Mouse (Mus musculus) forebrain, embryonic 15.5 days (tissue): Measurements from ENCODE around the gene Fgfr2. TPM values are rescaled to one million over a fixed set of nuclear protein-coding genes. Genes with fewer than 3 reads are reported as not detected.

Source experiments
- ATAC-seq: fragments of 200-750 bp; cut with Nextera tagmentation; replicated peaks from 2 replicates; pipeline ENCODE4 v1.8.0; 2017; ENCODE audit warnings: mild to moderate bottlenecking, moderate TSS enrichment, moderate library complexity
- H3K27ac ChIP-seq: fragments of 300-500 bp; sonication (generic); replicated peaks from 2 replicates; pipeline ENCODE4 v1.5.1; 2015; ENCODE audit warnings: mild to moderate bottlenecking, inconsistent platforms
- H3K27me3 ChIP-seq: fragments of 300-500 bp; sonication (generic); 2 replicates; pipeline ENCODE4 v1.6.1; 2015; ENCODE audit warnings: inconsistent platforms
- H3K36me3 ChIP-seq: fragments of 300-500 bp; sonication (generic); 2 replicates; pipeline ENCODE4 v1.6.1; 2015; ENCODE audit warnings: mild to moderate bottlenecking, inconsistent platforms
- H3K4me1 ChIP-seq: fragments of 300-500 bp; sonication (generic); 2 replicates; pipeline ENCODE4 v1.6.1; 2015; ENCODE audit warnings: inconsistent platforms
- H3K4me2 ChIP-seq: fragments of 300-500 bp; sonication (generic); replicated peaks from 2 replicates; pipeline ENCODE4 v1.6.1; 2015; ENCODE audit warnings: mild to moderate bottlenecking, inconsistent platforms
- H3K4me3 ChIP-seq: fragments of 300-500 bp; sonication (generic); 2 replicates; pipeline ENCODE4 v1.5.1; 2015; ENCODE audit warnings: mild to moderate bottlenecking, inconsistent platforms
- H3K9ac ChIP-seq: fragments of 300-500 bp; sonication (generic); replicated peaks from 2 replicates; pipeline ENCODE4 v1.6.1; 2015; ENCODE audit warnings: mild to moderate bottlenecking, inconsistent platforms
- H3K9me3 ChIP-seq: fragments of 300-500 bp; sonication (generic); 2 replicates; pipeline ENCODE4 v1.6.1; 2016; ENCODE audit warnings: inconsistent platforms
- WGBS: fragments of 180-500 bp; shearing (Covaris S2); methylation state at CpG from one replicate; pipeline ENCODE4 v1.1.7; 2015; ENCODE audit warnings: mixed read lengths; 5-methylcytosine and 5-hydroxymethylcytosine counted together
- polyA plus RNA-seq: library from polyadenylated mRNA; unstranded; fragments of >200 nt; fragmentation: Nextera tagmentation; extraction: Ambion mirVana; gene quantifications from 2 replicates; pipeline ENCODE4 v1.2.1, GENCODE M21; 2015

Gene Fgfr2
- polyA plus RNA-seq, 1 experiment from 2014 or later, result 48.1 TPM

- Histone ChIP-seq H3K9ac (no peak overlapping the region), H3K4me3 (no peak overlapping the region), H3K4me2 (no peak overlapping the region), H3K27ac (no peak overlapping the region), H3K9me3 (no peaks in the 10 kb centered on the region), H3K4me1 (no peaks in the 10 kb centered on the region), H3K27me3 (no peaks in the 10 kb centered on the region), H3K36me3 (0 out of 2 replicates have a peak, but pooled peaks cover 16% of the 10 kb centered on the region)
- 82% methylated on average over 5 of the region's 5 CpGs for WGBS
- no peak for ATAC-seq
These were observed 2949.2 kb downstream of the Fgfr2 start for GRCm38 (mm10) chr7:130173914-130174313.

- Histone ChIP-seq H3K9ac (no peak overlapping the region), H3K27me3 (no peaks in the 10 kb centered on the region), H3K4me3 (no peak overlapping the region), H3K4me1 (peaks cover 14% of the 10 kb centered on the region), H3K4me2 (no peak overlapping the region), H3K36me3 (0 out of 2 replicates have a peak, but pooled peaks cover 10% of the 10 kb centered on the region), H3K9me3 (no peaks in the 10 kb centered on the region), H3K27ac (no peak overlapping the region)
- no peak for ATAC-seq
- WGBS, result 89% methylated on average over 8 of the region's 8 CpGs
These were observed 2953.0 kb downstream of the Fgfr2 start for GRCm38 (mm10) chr7:130170144-130170543.

- Histone ChIP-seq H3K4me1 (peaks cover 14% of the 10 kb centered on the region), H3K27ac (no peak overlapping the region), H3K36me3 (0 out of 2 replicates have a peak, but pooled peaks cover 10% of the 10 kb centered on the region), H3K9ac (no peak overlapping the region), H3K27me3 (no peaks in the 10 kb centered on the region), H3K4me3 (no peak overlapping the region), H3K4me2 (no peak overlapping the region), H3K9me3 (no peaks in the 10 kb centered on the region)
- ATAC-seq, result no peak
- WGBS, result 21% methylated on average over 12 of the region's 12 CpGs
These were observed 2954.9 kb downstream of the Fgfr2 start for GRCm38 (mm10) chr7:130168296-130168695.

- 72% methylated on average over 5 of the region's 5 CpGs for WGBS
- ATAC-seq, result no peak; the same call in 1 of the 2 replicates
- Histone ChIP-seq H3K36me3 (0 out of 2 replicates have a peak, but pooled peaks cover 16% of the 10 kb centered on the region), H3K9me3 (no peaks in the 10 kb centered on the region), H3K4me2 (no peak overlapping the region), H3K27me3 (no peaks in the 10 kb centered on the region), H3K27ac (0 out of 2 replicates have a peak overlapping the region, but pooled peaks have one; percentile 1), H3K4me1 (peaks cover 14% of the 10 kb centered on the region), H3K4me3 (no peak overlapping the region), H3K9ac (no peak overlapping the region)
These were observed 2955.9 kb downstream of the Fgfr2 start for GRCm38 (mm10) chr7:130167261-130167660.

GRCm38 (mm10) chr7:130166190-130166589 lies 2957.0 kb downstream of the Fgfr2 start:
- no peak for ATAC-seq

GRCm38 (mm10) chr7:130165408-130165807 lies 2957.7 kb downstream of the Fgfr2 start:
- Histone ChIP-seq H3K27ac (no peak overlapping the region), H3K9me3 (no peaks in the 10 kb centered on the region), H3K4me1 (peaks cover 14% of the 10 kb centered on the region), H3K4me2 (no peak overlapping the region), H3K4me3 (no peak overlapping the region), H3K36me3 (0 out of 2 replicates have a peak, but pooled peaks cover 11% of the 10 kb centered on the region), H3K27me3 (no peaks in the 10 kb centered on the region), H3K9ac (no peak overlapping the region)
- ATAC-seq, result no peak
- 91% methylated on average over 3 of the region's 3 CpGs for WGBS

More at GRCm38 (mm10) chr7:130166190-130166589, 2957.0 kb downstream of the Fgfr2 start:
- Histone ChIP-seq H3K4me3 (no peak overlapping the region), H3K9ac (no peak overlapping the region), H3K9me3 (no peaks in the 10 kb centered on the region), H3K4me2 (no peak overlapping the region), H3K4me1 (peaks cover 14% of the 10 kb centered on the region), H3K27me3 (no peaks in the 10 kb centered on the region), H3K36me3 (0 out of 2 replicates have a peak, but pooled peaks cover 13% of the 10 kb centered on the region), H3K27ac (no peak overlapping the region)
- WGBS, result 17% methylated on average over 4 of the region's 4 CpGs

- ATAC-seq, result no peak
- Histone ChIP-seq H3K27ac (no peak overlapping the region), H3K27me3 (no peaks in the 10 kb centered on the region), H3K4me2 (no peak overlapping the region), H3K4me3 (no peak overlapping the region), H3K9ac (no peak overlapping the region), H3K36me3 (0 out of 2 replicates have a peak, but pooled peaks cover 5% of the 10 kb centered on the region), H3K4me1 (peaks cover 10% of the 10 kb centered on the region), H3K9me3 (no peaks in the 10 kb centered on the region)
- WGBS, result 83% methylated on average over 6 of the region's 6 CpGs
These were observed 2960.4 kb downstream of the Fgfr2 start for GRCm38 (mm10) chr7:130162718-130163117.

GRCm38 (mm10) chr7:130161581-130161980 lies 2961.6 kb downstream of the Fgfr2 start:
- H3K4me1 ChIP-seq, result peaks cover 6% of the 10 kb centered on the region
- no peak for ATAC-seq
- WGBS, result 78% methylated on average over 5 of the region's 5 CpGs

GRCm38 (mm10) chr7:130158845-130159244 lies 2964.3 kb downstream of the Fgfr2 start:
- no peak for ATAC-seq

More at GRCm38 (mm10) chr7:130161581-130161980, 2961.6 kb downstream of the Fgfr2 start:
- Histone ChIP-seq H3K9me3 (no peaks in the 10 kb centered on the region), H3K27me3 (no peaks in the 10 kb centered on the region), H3K36me3 (0 out of 2 replicates have a peak, but pooled peaks cover 5% of the 10 kb centered on the region), H3K4me3 (no peak overlapping the region), H3K9ac (no peak overlapping the region), H3K4me2 (no peak overlapping the region), H3K27ac (no peak overlapping the region)

GRCm38 (mm10) chr7:130153363-130153969 lies 2969.7 kb downstream of the Fgfr2 start:
- Histone ChIP-seq H3K4me1 (no peaks in the 10 kb centered on the region), H3K27me3 (no peaks in the 10 kb centered on the region), H3K9ac (no peak overlapping the region), H3K4me2 (no peak overlapping the region), H3K36me3 (no peaks in the 10 kb centered on the region), H3K4me3 (no peak overlapping the region), H3K9me3 (no peaks in the 10 kb centered on the region), H3K27ac (no peak overlapping the region)
- ATAC-seq, result no peak
- WGBS, result 88% methylated on average over 7 of the region's 7 CpGs

More at GRCm38 (mm10) chr7:130158845-130159244, 2964.3 kb downstream of the Fgfr2 start:
- Histone ChIP-seq H3K27ac (no peak overlapping the region), H3K27me3 (no peaks in the 10 kb centered on the region), H3K9me3 (no peaks in the 10 kb centered on the region), H3K4me3 (no peak overlapping the region), H3K36me3 (0 out of 2 replicates have a peak, but pooled peaks cover 5% of the 10 kb centered on the region), H3K4me1 (no peaks in the 10 kb centered on the region), H3K9ac (no peak overlapping the region), H3K4me2 (no peak overlapping the region)
- 90% methylated on average over 3 of the region's 3 CpGs for WGBS

- no peak overlapping the region for H3K4me2 ChIP-seq
- no peaks in the 10 kb centered on the region for H3K4me1 ChIP-seq
- no peaks in the 10 kb centered on the region for H3K27me3 ChIP-seq
- H3K9ac ChIP-seq, result no peak overlapping the region
- H3K27ac ChIP-seq, result no peak overlapping the region
- no peaks in the 10 kb centered on the region for H3K36me3 ChIP-seq
- H3K4me3 ChIP-seq, result no peak overlapping the region
- no peak for ATAC-seq
- WGBS, result 89% methylated on average over 5 of the region's 5 CpGs
- H3K9me3 ChIP-seq, result no peaks in the 10 kb centered on the region
These were observed 2974.2 kb downstream of the Fgfr2 start for GRCm38 (mm10) chr7:130148906-130149305.

GRCm38 (mm10) chr7:130147230-130147629 lies 2975.9 kb downstream of the Fgfr2 start:
- Histone ChIP-seq H3K27ac (no peak overlapping the region), H3K36me3 (no peaks in the 10 kb centered on the region), H3K9me3 (no peaks in the 10 kb centered on the region), H3K4me1 (no peaks in the 10 kb centered on the region), H3K9ac (no peak overlapping the region), H3K4me3 (no peak overlapping the region), H3K4me2 (no peak overlapping the region), H3K27me3 (no peaks in the 10 kb centered on the region)
- 86% methylated on average over 7 of the region's 7 CpGs for WGBS
- no peak for ATAC-seq
